Mouse (Mus musculus) midbrain, embryonic 13.5 days (tissue): ENCODE data around the gene Dydc2. TPM values are rescaled to one million over a fixed set of nuclear protein-coding genes. Genes with fewer than 3 reads are reported as not detected.

Experiments
- ATAC-seq: fragments of 200-750 bp; cut with Nextera tagmentation; 2 replicates; pipeline ENCODE4 v1.8.0; 2017; ENCODE audit warnings: mild to moderate bottlenecking, moderate TSS enrichment, moderate library complexity
- H3K27ac ChIP-seq: fragments of 300-500 bp; sonication (generic); 2 replicates; pipeline ENCODE4 v1.5.1; 2015; ENCODE audit warnings: inconsistent platforms, mild to moderate bottlenecking, moderate library complexity
- H3K27me3 ChIP-seq: fragments of 300-500 bp; sonication (generic); 2 replicates; pipeline ENCODE4 v1.6.1; 2015; ENCODE audit warnings: mild to moderate bottlenecking, inconsistent platforms
- H3K36me3 ChIP-seq: fragments of 300-500 bp; sonication (generic); 2 replicates; pipeline ENCODE4 v1.6.1; 2015; ENCODE audit warnings: mild to moderate bottlenecking, inconsistent platforms
- H3K4me1 ChIP-seq: fragments of 300-500 bp; sonication (generic); replicated peaks from 2 replicates; pipeline ENCODE4 v1.6.1; 2015; ENCODE audit warnings: inconsistent platforms
- H3K4me2 ChIP-seq: fragments of 300-500 bp; sonication (generic); replicated peaks from 2 replicates; pipeline ENCODE4 v1.6.1; 2015; ENCODE audit warnings: moderate library complexity, mild to moderate bottlenecking, inconsistent platforms
- H3K4me3 ChIP-seq: fragments of 300-500 bp; sonication (generic); replicated peaks from 2 replicates; pipeline ENCODE4 v1.5.1; 2015; ENCODE audit warnings: mild to moderate bottlenecking, inconsistent platforms
- H3K9ac ChIP-seq: fragments of 300-500 bp; sonication (generic); replicated peaks from 2 replicates; pipeline ENCODE4 v1.6.1; 2015; ENCODE audit warnings: mild to moderate bottlenecking, inconsistent platforms
- H3K9me3 ChIP-seq: fragments of 300-500 bp; sonication (generic); 2 replicates; pipeline ENCODE4 v1.6.1; 2016; ENCODE audit warnings: mild to moderate bottlenecking, inconsistent platforms
- WGBS: fragments of 180-500 bp; shearing (Covaris S2); methylation state at CpG from one replicate; pipeline ENCODE4 v1.1.7; 2015; 5-methylcytosine and 5-hydroxymethylcytosine counted together
- polyA plus RNA-seq: library from polyadenylated mRNA; unstranded; fragments of >200 nt; fragmentation: Nextera tagmentation; extraction: Ambion mirVana; gene quantifications from 2 replicates; pipeline ENCODE4 v1.2.1, GENCODE M21; 2015

Gene Dydc2
- polyA plus RNA-seq, result 0.40 TPM in 1 of 2 replicates, not detected in the other

DNA sequence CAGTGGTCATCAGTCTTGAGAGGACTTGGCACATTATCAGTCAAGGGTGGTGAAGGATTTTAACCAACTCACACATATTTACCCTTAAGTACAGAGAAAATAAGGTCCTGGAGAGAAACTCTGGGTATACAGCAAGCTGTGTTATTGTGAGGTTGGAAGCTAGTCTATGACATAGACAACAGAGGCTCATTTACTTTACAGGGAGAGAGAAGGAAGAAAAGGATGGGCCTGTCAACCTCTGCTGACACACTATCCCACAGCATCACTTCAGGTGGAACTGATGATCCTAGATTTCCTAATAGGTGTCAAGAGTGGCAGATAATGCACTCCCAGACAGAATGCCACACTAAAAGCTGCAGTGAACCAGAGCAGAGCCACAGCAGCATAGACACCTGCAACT lies at the start of gene Dydc2:
Gene Dydc2 (minus strand): TSS at position 101 of the 400 bp plus-strand sequence.
- no peak within 1 kb of the TSS for H3K4me3 ChIP-seq
- no peak within 1 kb of the TSS for H3K4me2 ChIP-seq
- H3K27ac ChIP-seq, result no peak within 1 kb of the TSS
- no peak within 1 kb of the TSS for H3K9ac ChIP-seq
- H3K27me3 ChIP-seq, result no peaks in the 10 kb centered on the region
- H3K9me3 ChIP-seq, result no peaks in the 10 kb centered on the region
- ATAC-seq, result no peak
- peaks cover 6% of the 10 kb centered on the region for H3K4me1 ChIP-seq
- no peaks in the 10 kb centered on the region for H3K36me3 ChIP-seq

DNA sequence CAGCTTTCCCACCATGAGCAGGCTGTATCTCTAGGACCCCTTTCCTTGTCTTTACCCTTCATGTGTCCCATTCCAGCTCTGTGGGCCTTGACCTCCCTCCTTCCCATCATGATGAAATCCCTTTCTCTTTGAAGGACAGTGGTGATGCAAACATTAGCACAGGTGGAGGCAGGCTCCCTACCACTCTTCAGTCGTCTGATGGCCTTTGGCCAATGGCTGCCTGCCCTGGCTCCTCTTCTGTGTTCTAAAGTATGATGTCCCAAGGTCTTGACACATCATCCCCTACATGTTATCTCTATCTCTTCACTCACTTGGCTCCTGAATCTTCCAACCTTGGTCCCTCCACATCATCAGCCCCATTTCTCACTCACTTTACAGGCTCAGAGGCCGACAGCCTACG lies 47.3 kb upstream of the Dydc2 start:
- H3K27ac ChIP-seq, result no peak overlapping the region
- WGBS, result 89% methylated on average over 3 of the region's 3 CpGs
- no peaks in the 10 kb centered on the region for H3K4me1 ChIP-seq
- H3K9ac ChIP-seq, result no peak overlapping the region
- H3K4me3 ChIP-seq, result no peak overlapping the region
- H3K27me3 ChIP-seq, result no peaks in the 10 kb centered on the region
- no peak overlapping the region for H3K4me2 ChIP-seq
- no peaks in the 10 kb centered on the region for H3K9me3 ChIP-seq
- no peak for ATAC-seq
- H3K36me3 ChIP-seq, result no peaks in the 10 kb centered on the region

- Histone ChIP-seq H3K27ac (no peak overlapping the region), H3K4me3 (no peak overlapping the region), H3K36me3 (no peaks in the 10 kb centered on the region), H3K27me3 (no peaks in the 10 kb centered on the region), H3K4me2 (no peak overlapping the region), H3K9me3 (no peaks in the 10 kb centered on the region), H3K4me1 (no peaks in the 10 kb centered on the region), H3K9ac (no peak overlapping the region)
- no peak for ATAC-seq
- WGBS, result 84% methylated on average over 4 of the region's 4 CpGs
Observed at GRCm38 (mm10) chr14:41112944-41113343, 43.9 kb upstream of the Dydc2 start.

DNA sequence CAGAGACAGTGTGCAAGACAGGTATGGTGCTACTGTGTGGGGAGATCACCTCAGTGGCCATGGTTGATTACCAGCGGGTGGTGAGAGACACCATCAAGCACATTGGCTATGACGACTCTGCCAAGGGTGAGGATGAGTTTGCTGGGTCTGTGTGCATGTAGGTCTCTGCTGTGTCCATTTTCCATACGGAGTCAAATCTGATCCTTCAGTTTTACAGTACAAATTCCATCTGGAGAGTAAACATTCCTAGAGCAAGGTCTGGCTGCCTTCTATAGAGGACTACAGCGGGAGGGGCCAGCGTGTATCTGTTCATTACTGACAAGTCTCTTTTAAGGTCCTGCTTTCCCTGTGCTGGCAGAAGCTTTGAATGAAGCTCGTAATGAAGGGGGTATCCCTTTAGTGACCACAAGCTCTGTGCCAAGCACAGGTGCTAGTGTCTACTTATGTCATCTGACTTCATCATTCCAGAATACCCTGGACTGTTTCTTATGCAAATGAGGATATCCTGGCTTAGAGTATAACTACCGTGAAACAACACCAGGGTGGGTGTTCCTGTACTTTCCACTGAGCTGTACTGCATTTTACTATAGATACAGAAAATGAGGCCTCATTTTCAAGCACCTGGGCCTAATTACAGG lies 42.1 kb upstream of the Dydc2 start:
- H3K4me1 ChIP-seq, result no peaks in the 10 kb centered on the region
- WGBS, result 87% methylated on average over 7 of the region's 7 CpGs
- H3K27ac ChIP-seq, result no peak overlapping the region
- H3K36me3 ChIP-seq, result no peaks in the 10 kb centered on the region
- H3K4me2 ChIP-seq, result no peak overlapping the region
- H3K9ac ChIP-seq, result no peak overlapping the region
- ATAC-seq, result no peak
- H3K4me3 ChIP-seq, result no peak overlapping the region
- H3K9me3 ChIP-seq, result no peaks in the 10 kb centered on the region
- no peaks in the 10 kb centered on the region for H3K27me3 ChIP-seq

DNA sequence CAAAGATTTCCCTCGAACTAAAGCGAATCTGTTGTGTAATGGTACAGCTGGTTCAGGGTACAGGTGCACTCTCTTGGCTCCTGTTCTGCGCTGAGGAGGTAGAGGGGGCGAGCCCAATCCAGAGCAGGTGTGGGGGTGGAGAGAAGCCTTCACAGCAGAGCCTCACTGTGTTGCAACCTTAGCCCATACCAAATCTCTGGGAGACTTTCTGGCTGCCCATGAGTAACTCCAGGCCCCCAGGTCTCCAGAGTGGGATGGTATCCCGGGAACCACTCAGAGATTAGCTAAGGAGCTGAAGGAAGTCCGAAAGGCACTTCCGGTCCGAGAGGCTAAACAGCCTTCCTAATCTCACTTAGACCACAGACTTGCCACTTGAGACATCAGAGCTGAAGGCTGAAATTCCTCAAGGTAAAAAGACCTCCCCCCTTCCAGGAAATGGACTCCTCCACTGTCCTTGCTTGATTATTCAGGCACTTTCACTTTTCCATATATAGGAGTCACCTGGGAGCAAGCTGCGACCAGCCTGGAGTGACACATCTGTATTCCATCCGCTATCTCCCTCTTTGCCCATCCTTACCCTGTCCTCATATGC lies 35.9 kb upstream of the Dydc2 start, which contains the start of gene Mat1a:
Gene Mat1a (plus strand): TSS at position 183 of the 592 bp plus-strand sequence.
- H3K27ac ChIP-seq, result no peak within 1 kb of the TSS
- ATAC-seq, result no peak
- H3K9ac ChIP-seq, result no peak within 1 kb of the TSS
- no peak within 1 kb of the TSS for H3K4me2 ChIP-seq
- no peaks in the 10 kb centered on the region for H3K9me3 ChIP-seq
- no peaks in the 10 kb centered on the region for H3K4me1 ChIP-seq
- no peaks in the 10 kb centered on the region for H3K27me3 ChIP-seq
- WGBS, result 83% methylated on average over 10 of the region's 10 CpGs
- no peaks in the 10 kb centered on the region for H3K36me3 ChIP-seq
- H3K4me3 ChIP-seq, result no peak within 1 kb of the TSS

DNA sequence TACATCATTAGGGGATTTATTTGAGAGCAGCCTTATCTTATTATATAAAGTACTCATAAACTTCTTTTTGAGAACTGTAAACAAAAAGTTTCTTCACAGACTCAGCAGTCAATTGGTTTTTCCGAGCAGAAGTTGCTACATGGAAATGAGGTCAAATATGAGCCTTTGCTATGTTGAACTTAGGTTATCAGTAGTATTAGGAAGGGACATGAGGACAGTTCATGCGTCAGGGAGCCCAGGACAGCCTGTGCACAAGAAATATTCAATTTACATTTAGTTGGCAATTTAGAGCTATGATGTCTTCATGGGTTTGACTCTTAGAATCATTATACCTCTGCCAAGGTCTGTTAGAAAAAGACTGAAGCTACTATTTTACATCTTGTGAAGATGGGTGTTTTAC lies 33.3 kb upstream of the Dydc2 start:
- Histone ChIP-seq H3K4me2 (no peak overlapping the region), H3K27me3 (no peaks in the 10 kb centered on the region), H3K27ac (no peak overlapping the region), H3K9ac (no peak overlapping the region), H3K36me3 (no peaks in the 10 kb centered on the region), H3K4me3 (no peak overlapping the region), H3K4me1 (no peaks in the 10 kb centered on the region), H3K9me3 (no peaks in the 10 kb centered on the region)
- 82% methylated on average over 2 of the region's 2 CpGs for WGBS
- ATAC-seq, result no peak

DNA sequence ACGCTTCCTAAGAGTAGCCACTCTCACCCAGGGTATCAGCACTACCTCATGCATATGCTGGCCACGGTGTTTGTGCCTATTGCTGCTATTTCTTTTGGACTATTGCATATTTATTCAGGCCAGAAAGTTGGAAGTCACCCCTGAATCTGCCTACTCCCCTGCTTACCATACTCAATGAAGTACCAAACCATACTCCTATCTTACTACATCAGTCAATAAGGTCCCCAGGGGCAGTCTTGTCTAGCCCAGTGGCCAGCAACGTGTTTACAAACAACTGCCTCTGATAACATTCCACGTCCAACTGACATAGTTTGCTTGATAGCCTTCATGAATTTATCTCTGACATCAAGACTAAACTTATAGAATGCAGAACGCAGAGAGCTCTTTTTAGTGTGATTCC lies 32.2 kb upstream of the Dydc2 start:
- no peak overlapping the region for H3K27ac ChIP-seq
- H3K9ac ChIP-seq, result no peak overlapping the region
- WGBS, result 88% methylated on average over 5 of the region's 5 CpGs
- no peaks in the 10 kb centered on the region for H3K36me3 ChIP-seq
- H3K27me3 ChIP-seq, result no peaks in the 10 kb centered on the region
- H3K4me1 ChIP-seq, result no peaks in the 10 kb centered on the region
- no peak overlapping the region for H3K4me3 ChIP-seq
- no peak overlapping the region for H3K4me2 ChIP-seq
- H3K9me3 ChIP-seq, result no peaks in the 10 kb centered on the region
- ATAC-seq, result no peak

DNA sequence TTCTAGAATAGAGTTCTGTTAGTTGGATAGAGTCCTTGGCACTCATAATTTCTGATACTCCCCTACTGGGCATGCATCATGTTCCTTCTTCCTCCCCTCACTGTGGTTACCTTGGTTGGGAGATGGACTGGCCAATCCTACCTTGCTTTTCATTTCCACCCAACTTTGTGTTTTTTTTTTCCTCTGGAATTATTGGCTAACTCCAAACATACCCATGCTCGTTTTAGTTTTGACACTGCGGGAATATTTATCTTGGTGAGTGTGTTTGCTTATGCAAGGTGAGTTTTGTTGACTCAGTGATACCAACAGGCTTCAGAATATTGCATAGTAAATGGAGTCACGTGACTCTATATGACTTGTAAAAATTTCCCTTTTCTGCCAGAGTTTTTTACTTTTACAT lies 31.7 kb upstream of the Dydc2 start:
- H3K27me3 ChIP-seq, result no peaks in the 10 kb centered on the region
- no peaks in the 10 kb centered on the region for H3K36me3 ChIP-seq
- no peak overlapping the region for H3K27ac ChIP-seq
- no peak for ATAC-seq
- WGBS, result 87% methylated on average over 3 of the region's 3 CpGs
- H3K4me3 ChIP-seq, result no peak overlapping the region
- no peak overlapping the region for H3K4me2 ChIP-seq
- H3K9ac ChIP-seq, result no peak overlapping the region
- no peaks in the 10 kb centered on the region for H3K9me3 ChIP-seq
- no peaks in the 10 kb centered on the region for H3K4me1 ChIP-seq

DNA sequence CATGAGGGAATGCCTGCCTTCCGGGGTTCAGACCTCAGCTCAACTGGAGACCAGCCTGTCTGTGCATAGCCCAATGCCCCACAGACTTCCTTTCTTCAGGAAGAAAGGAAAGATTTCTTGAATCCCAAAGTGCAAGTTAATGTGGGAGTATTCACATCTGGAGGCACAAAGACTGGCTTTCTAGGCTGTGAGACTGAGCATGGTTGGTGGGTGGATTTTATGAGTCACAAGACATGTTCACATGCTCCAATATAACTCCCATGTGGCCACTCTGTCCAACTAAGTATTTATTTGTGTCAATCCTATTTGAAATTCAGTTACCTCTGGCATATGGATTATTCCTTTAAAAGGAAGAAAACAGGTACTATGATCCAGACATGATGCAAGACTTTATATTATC lies 29.7 kb upstream of the Dydc2 start:
- H3K4me1 ChIP-seq, result no peaks in the 10 kb centered on the region
- no peak for ATAC-seq
- no peaks in the 10 kb centered on the region for H3K9me3 ChIP-seq
- no peak overlapping the region for H3K4me2 ChIP-seq
- H3K27me3 ChIP-seq, result no peaks in the 10 kb centered on the region
- H3K36me3 ChIP-seq, result no peaks in the 10 kb centered on the region
- no peak overlapping the region for H3K9ac ChIP-seq
- no peak overlapping the region for H3K27ac ChIP-seq
- H3K4me3 ChIP-seq, result no peak overlapping the region
- 82% methylated on average over 1 of the region's 1 CpGs for whole genome bisulfite sequencing

- Histone ChIP-seq H3K27ac (no peak overlapping the region), H3K27me3 (no peaks in the 10 kb centered on the region), H3K36me3 (no peaks in the 10 kb centered on the region), H3K4me2 (no peak overlapping the region), H3K4me1 (no peaks in the 10 kb centered on the region), H3K9ac (no peak overlapping the region), H3K4me3 (no peak overlapping the region), H3K9me3 (no peaks in the 10 kb centered on the region)
- WGBS, result 90% methylated on average over 3 of the region's 3 CpGs
- no peak for ATAC-seq
Observed at GRCm38 (mm10) chr14:41096296-41096860, 27.4 kb upstream of the Dydc2 start.

DNA sequence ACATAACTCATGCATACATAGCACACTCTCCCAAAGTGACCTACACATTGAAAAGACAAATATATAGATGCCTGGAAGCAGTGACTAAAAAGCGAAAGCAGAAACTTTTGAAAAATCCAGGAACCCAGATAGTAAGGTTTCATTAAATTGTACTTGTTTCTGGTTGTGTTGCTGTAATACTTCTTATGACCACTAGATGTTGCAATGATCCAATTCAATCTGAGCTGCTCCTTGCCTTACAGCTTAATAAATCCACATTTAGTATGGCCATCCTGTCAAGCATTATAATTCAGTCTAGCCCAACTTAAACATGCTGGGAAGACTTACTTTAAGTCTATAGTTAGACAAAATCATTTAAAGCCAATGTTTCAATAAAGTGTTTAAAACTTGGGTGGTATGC lies 25.1 kb upstream of the Dydc2 start:
- Histone ChIP-seq H3K4me1 (no peaks in the 10 kb centered on the region), H3K36me3 (no peaks in the 10 kb centered on the region), H3K27ac (no peak overlapping the region), H3K9ac (no peak overlapping the region), H3K27me3 (no peaks in the 10 kb centered on the region), H3K4me3 (no peak overlapping the region), H3K4me2 (no peak overlapping the region), H3K9me3 (no peaks in the 10 kb centered on the region)
- ATAC-seq, result 0 out of 2 replicates have a peak, but pooled peaks have one; percentile 20
- WGBS, result 59% methylated on average over 1 of the region's 1 CpGs

GRCm38 (mm10) chr14:41090777-41091176 lies 21.8 kb upstream of the Dydc2 start:
- Histone ChIP-seq H3K36me3 (no peaks in the 10 kb centered on the region), H3K9me3 (no peaks in the 10 kb centered on the region), H3K9ac (no peak overlapping the region), H3K27me3 (no peaks in the 10 kb centered on the region), H3K4me2 (no peak overlapping the region), H3K4me1 (no peaks in the 10 kb centered on the region), H3K27ac (no peak overlapping the region), H3K4me3 (no peak overlapping the region)
- ATAC-seq, result no peak
- WGBS, result 45% methylated on average over 8 of the region's 8 CpGs
